Mouse (Mus musculus) forebrain, embryonic 16.5 days (tissue): ENCODE results near the gene Cdh10. TPM values are rescaled to one million over a fixed set of nuclear protein-coding genes. Genes with fewer than 3 reads are reported as not detected.

ENCODE experiments used
- ATAC-seq: fragments of 200-750 bp; cut with Nextera tagmentation; 2 replicates; pipeline ENCODE4 v1.8.0; 2017; ENCODE audit warnings: mild to moderate bottlenecking, moderate library complexity
- H3K27ac ChIP-seq: fragments of 300-500 bp; sonication (generic); 2 replicates; pipeline ENCODE4 v1.5.1; 2014; ENCODE audit warnings: low read length, control low read depth
- H3K27me3 ChIP-seq: fragments of 300-500 bp; sonication (generic); replicated peaks from 2 replicates; pipeline ENCODE4 v1.6.1; 2014; ENCODE audit warnings: low read length; ENCODE audit not compliant: control insufficient read depth, insufficient read depth
- H3K36me3 ChIP-seq: fragments of 300-500 bp; sonication (generic); 2 replicates; pipeline ENCODE4 v1.6.1; 2014; ENCODE audit not compliant: control insufficient read depth, insufficient read depth
- H3K4me1 ChIP-seq: fragments of 300-500 bp; sonication (generic); replicated peaks from 2 replicates; pipeline ENCODE4 v1.6.1; 2014; ENCODE audit warnings: low read length; ENCODE audit not compliant: control insufficient read depth, insufficient read depth
- H3K4me2 ChIP-seq: fragments of 300-500 bp; sonication (generic); 2 replicates; pipeline ENCODE4 v1.6.1; 2014; ENCODE audit warnings: mild to moderate bottlenecking, low read length, control low read depth
- H3K4me3 ChIP-seq: fragments of 300-500 bp; sonication (generic); replicated peaks from 2 replicates; pipeline ENCODE4 v1.5.1; 2014; ENCODE audit warnings: mild to moderate bottlenecking, low read length, control low read depth
- H3K9ac ChIP-seq: fragments of 300-500 bp; sonication (generic); replicated peaks from 2 replicates; pipeline ENCODE4 v1.6.1; 2014; ENCODE audit warnings: low read depth, low read length, control low read depth
- H3K9me3 ChIP-seq: fragments of 300-500 bp; sonication (generic); 2 replicates; pipeline ENCODE4 v1.6.1; 2016; ENCODE audit warnings: low read length; ENCODE audit not compliant: control insufficient read depth
- WGBS: fragments of 180-500 bp; shearing (Covaris S2); extraction: QIAGEN DNeasy Blood & Tissue Kit; methylation state at CpG from one replicate; pipeline ENCODE4 v1.1.7; 2014; 5-methylcytosine and 5-hydroxymethylcytosine counted together
- polyA plus RNA-seq: library from polyadenylated mRNA; unstranded; fragments of >200 nt; fragmentation: Nextera tagmentation; extraction: Ambion mirVana; gene quantifications from 2 replicates; pipeline ENCODE4 v1.2.1, GENCODE M21; 2015

The Cdh10 gene
- polyA plus RNA-seq, 1 experiment from 2014 or later = 23.7 TPM

DNA sequence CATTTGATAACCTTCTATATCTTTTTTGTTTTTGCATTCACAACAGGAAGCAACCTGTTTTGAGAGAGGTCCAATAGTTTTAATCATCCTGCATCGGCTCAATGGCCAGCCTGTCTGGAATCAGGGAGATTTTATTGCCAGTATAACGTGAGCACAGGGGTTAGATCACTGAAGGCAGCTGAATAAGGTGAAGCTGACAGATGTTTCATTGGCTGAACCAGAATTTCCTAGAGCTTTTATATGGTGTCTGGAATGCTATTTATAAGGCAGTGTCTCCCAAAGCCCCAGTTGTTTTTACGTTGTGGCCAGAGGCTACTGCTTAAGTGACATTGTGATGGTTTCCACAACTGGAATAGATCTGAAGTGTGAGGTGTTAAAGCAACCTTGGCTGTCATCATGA, 214.2 kb downstream of the Cdh10 start:
- no peaks in the 10 kb centered on the region for H3K27me3 ChIP-seq
- no peak overlapping the region for H3K4me2 ChIP-seq
- H3K36me3 ChIP-seq = no peaks in the 10 kb centered on the region
- H3K4me3 ChIP-seq = no peak overlapping the region
- no peak overlapping the region for H3K27ac ChIP-seq
- WGBS = 79% methylated on average over 3 of the region's 3 CpGs
- H3K9ac ChIP-seq = no peak overlapping the region
- ATAC-seq = no peak
- no peaks in the 10 kb centered on the region for H3K4me1 ChIP-seq
- no peaks in the 10 kb centered on the region for H3K9me3 ChIP-seq

DNA sequence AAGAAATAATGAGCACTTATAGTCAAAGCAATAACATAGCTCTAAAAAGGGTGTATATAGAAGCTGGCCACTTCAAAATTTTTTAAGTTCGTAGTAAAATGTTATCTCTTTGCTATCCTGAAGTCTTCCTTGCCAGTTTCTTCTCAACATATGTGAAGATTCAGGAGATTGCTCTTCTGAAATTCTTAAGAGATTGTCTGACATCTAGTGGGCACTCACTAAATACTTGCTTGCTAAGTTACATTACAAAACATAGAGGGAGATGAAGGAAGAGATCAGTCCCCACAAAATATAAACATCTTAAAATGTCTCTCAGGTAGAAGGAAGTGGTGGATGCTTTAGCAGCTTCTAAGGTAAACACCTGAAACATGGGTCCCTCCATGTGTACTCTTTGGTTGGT, 221.3 kb downstream of the Cdh10 start:
- no peak for ATAC-seq
- Histone ChIP-seq H3K27me3 (no peaks in the 10 kb centered on the region), H3K4me2 (no peak overlapping the region), H3K27ac (no peak overlapping the region), H3K36me3 (no peaks in the 10 kb centered on the region), H3K4me3 (no peak overlapping the region), H3K9me3 (no peaks in the 10 kb centered on the region), H3K9ac (no peak overlapping the region), H3K4me1 (no peaks in the 10 kb centered on the region)
- WGBS = 68% methylated on average over 1 of the region's 1 CpGs
